Mouse (Mus musculus): Measurements from ENCODE around the gene Sulf2. TPM values are rescaled to one million over a fixed set of nuclear protein-coding genes. Genes with fewer than 3 reads are reported as not detected.

The Sulf2 gene
- polyA plus RNA-seq, 1 experiment from 2014 or later = 156 TPM

- H3K27ac ChIP-seq (ENCODE audit: low read depth, low read length) = no peak overlapping the region
- no peak overlapping the region for H3K4me3 ChIP-seq (ENCODE audit: low read depth, low read length)
- 14% methylated on average over 12 of the region's 12 CpGs for WGBS
- no peaks in the 10 kb centered on the region for H3K9me3 ChIP-seq (ENCODE audit: control insufficient read depth, low read length)
- H3K9ac ChIP-seq (ENCODE audit: low read length) = no peak overlapping the region
- peaks cover 33% of the 10 kb centered on the region for H3K4me1 ChIP-seq (ENCODE audit: control insufficient read depth, insufficient read depth, low read length)
- H3K4me2 ChIP-seq (ENCODE audit: low read depth) = no peak overlapping the region; the same call in 1 of the 2 replicates
- no peak for DNase-seq (ENCODE audit: low spot score)
- H3K27me3 ChIP-seq (ENCODE audit: control insufficient read depth, insufficient read depth, low read length) = no peaks in the 10 kb centered on the region
- ATAC-seq (ENCODE audit: insufficient read depth, low FRiP score, low TSS enrichment) = no peak
- H3K36me3 ChIP-seq (ENCODE audit: control insufficient read depth, insufficient read depth, low read length) = no peaks in the 10 kb centered on the region
These were observed 659 bp upstream of the Sulf2 start for GRCm38 (mm10) chr2:166156122-166156521.

- WGBS = under 1% methylated on average over 41 of the region's 95 CpGs
- no peaks in the 10 kb centered on the region for H3K36me3 ChIP-seq (ENCODE audit: control insufficient read depth, insufficient read depth, low read length)
- peak overlapping the region; percentile 82 for H3K4me3 ChIP-seq (ENCODE audit: low read depth, low read length)
- peak; percentile 62 for ATAC-seq (ENCODE audit: insufficient read depth, low FRiP score, low TSS enrichment)
- DNase-seq (ENCODE audit: low spot score) = peak; percentile 84
- peak overlapping the region; percentile 76 for H3K4me2 ChIP-seq (ENCODE audit: low read depth)
- H3K27ac ChIP-seq (ENCODE audit: low read depth, low read length) = peak overlapping the region; percentile 95
- no peaks in the 10 kb centered on the region for H3K9me3 ChIP-seq (ENCODE audit: control insufficient read depth, low read length)
- H3K27me3 ChIP-seq (ENCODE audit: control insufficient read depth, insufficient read depth, low read length) = no peaks in the 10 kb centered on the region
- peaks cover 36% of the 10 kb centered on the region for H3K4me1 ChIP-seq (ENCODE audit: control insufficient read depth, insufficient read depth, low read length)
- peak overlapping the region; percentile 96 for H3K9ac ChIP-seq (ENCODE audit: low read length)
These were observed 562 bp downstream of the Sulf2 start for GRCm38 (mm10) chr2:166154749-166155453.

- peak overlapping the region; percentile 82 for H3K4me3 ChIP-seq (ENCODE audit: low read depth, low read length)
- H3K27me3 ChIP-seq (ENCODE audit: control insufficient read depth, insufficient read depth, low read length) = no peaks in the 10 kb centered on the region
- WGBS = under 1% methylated on average over 51 of the region's 51 CpGs
- ATAC-seq (ENCODE audit: insufficient read depth, low FRiP score, low TSS enrichment) (peak; percentile 16; the same call in 1 of the 2 replicates), DNase-seq (ENCODE audit: low spot score) (peak; percentile 65)
- peak overlapping the region; percentile 76 for H3K4me2 ChIP-seq (ENCODE audit: low read depth)
- H3K27ac ChIP-seq (ENCODE audit: low read depth, low read length) = peak overlapping the region; percentile 95
- peak overlapping the region; percentile 96 for H3K9ac ChIP-seq (ENCODE audit: low read length)
- H3K4me1 ChIP-seq (ENCODE audit: control insufficient read depth, insufficient read depth, low read length) = peaks cover 44% of the 10 kb centered on the region
- H3K9me3 ChIP-seq (ENCODE audit: control insufficient read depth, low read length) = no peaks in the 10 kb centered on the region
- no peaks in the 10 kb centered on the region for H3K36me3 ChIP-seq (ENCODE audit: control insufficient read depth, insufficient read depth, low read length)
These were observed 1.4 kb downstream of the Sulf2 start for GRCm38 (mm10) chr2:166153891-166154711.

- peak overlapping the region; percentile 96 for H3K9ac ChIP-seq (ENCODE audit: low read length)
- no peaks in the 10 kb centered on the region for H3K36me3 ChIP-seq (ENCODE audit: control insufficient read depth, insufficient read depth, low read length)
- WGBS = 31% methylated on average over 3 of the region's 3 CpGs
- H3K4me2 ChIP-seq (ENCODE audit: low read depth) = peak overlapping the region; percentile 76
- H3K27me3 ChIP-seq (ENCODE audit: control insufficient read depth, insufficient read depth, low read length) = no peaks in the 10 kb centered on the region
- 0 out of 2 replicates have a peak overlapping the region, but pooled peaks have one; percentile 49 for H3K27ac ChIP-seq (ENCODE audit: low read depth, low read length)
- H3K4me3 ChIP-seq (ENCODE audit: low read depth, low read length) = peak overlapping the region; percentile 82
- no peak for DNase-seq (ENCODE audit: low spot score)
- no peak for ATAC-seq (ENCODE audit: insufficient read depth, low FRiP score, low TSS enrichment)
- H3K4me1 ChIP-seq (ENCODE audit: control insufficient read depth, insufficient read depth, low read length) = peaks cover 46% of the 10 kb centered on the region
- no peaks in the 10 kb centered on the region for H3K9me3 ChIP-seq (ENCODE audit: control insufficient read depth, low read length)
These were observed 2.1 kb downstream of the Sulf2 start for GRCm38 (mm10) chr2:166153399-166153793.

GRCm38 (mm10) chr2:166152734-166153398, 2.6 kb downstream of the Sulf2 start:
- DNase-seq (ENCODE audit: low spot score) = no peak
- no peaks in the 10 kb centered on the region for H3K27me3 ChIP-seq (ENCODE audit: control insufficient read depth, insufficient read depth, low read length)
- no peaks in the 10 kb centered on the region for H3K9me3 ChIP-seq (ENCODE audit: control insufficient read depth, low read length)
- H3K36me3 ChIP-seq (ENCODE audit: control insufficient read depth, insufficient read depth, low read length) = no peaks in the 10 kb centered on the region
- 59% methylated on average over 11 of the region's 11 CpGs for WGBS
- peak overlapping the region; percentile 16 for H3K9ac ChIP-seq (ENCODE audit: low read length)
- no peak overlapping the region for H3K27ac ChIP-seq (ENCODE audit: low read depth, low read length)
- no peak for ATAC-seq (ENCODE audit: insufficient read depth, low FRiP score, low TSS enrichment)
- H3K4me1 ChIP-seq (ENCODE audit: control insufficient read depth, insufficient read depth, low read length) = peaks cover 48% of the 10 kb centered on the region
- H3K4me2 ChIP-seq (ENCODE audit: low read depth) = peak overlapping the region; percentile 76
- peak overlapping the region; percentile 82 for H3K4me3 ChIP-seq (ENCODE audit: low read depth, low read length)

- H3K27me3 ChIP-seq (ENCODE audit: control insufficient read depth, insufficient read depth, low read length) = no peaks in the 10 kb centered on the region
- H3K36me3 ChIP-seq (ENCODE audit: control insufficient read depth, insufficient read depth, low read length) = no peaks in the 10 kb centered on the region
- peak overlapping the region; percentile 76 for H3K4me2 ChIP-seq (ENCODE audit: low read depth)
- 56% methylated on average over 19 of the region's 19 CpGs for WGBS
- 0 out of 2 replicates have a peak overlapping the region, but pooled peaks have one; percentile 20 for H3K27ac ChIP-seq (ENCODE audit: low read depth, low read length)
- H3K4me1 ChIP-seq (ENCODE audit: control insufficient read depth, insufficient read depth, low read length) = peaks cover 58% of the 10 kb centered on the region
- no peaks in the 10 kb centered on the region for H3K9me3 ChIP-seq (ENCODE audit: control insufficient read depth, low read length)
- H3K9ac ChIP-seq (ENCODE audit: low read length) = peak overlapping the region; percentile 18; the same call in 1 of the 2 replicates
- DNase-seq (ENCODE audit: low spot score) (peak; percentile 38), ATAC-seq (ENCODE audit: insufficient read depth, low FRiP score, low TSS enrichment) (no peak)
- H3K4me3 ChIP-seq (ENCODE audit: low read depth, low read length) = no peak overlapping the region
These were observed 3.7 kb downstream of the Sulf2 start for GRCm38 (mm10) chr2:166151510-166152473.

- no peak for ATAC-seq (ENCODE audit: insufficient read depth, low FRiP score, low TSS enrichment)
- no peak overlapping the region for H3K9ac ChIP-seq (ENCODE audit: low read length)
- H3K9me3 ChIP-seq (ENCODE audit: control insufficient read depth, low read length) = no peaks in the 10 kb centered on the region
- no peaks in the 10 kb centered on the region for H3K27me3 ChIP-seq (ENCODE audit: control insufficient read depth, insufficient read depth, low read length)
- H3K4me3 ChIP-seq (ENCODE audit: low read depth, low read length) = no peak overlapping the region
- no peak overlapping the region for H3K27ac ChIP-seq (ENCODE audit: low read depth, low read length)
- peaks cover 57% of the 10 kb centered on the region for H3K4me1 ChIP-seq (ENCODE audit: control insufficient read depth, insufficient read depth, low read length)
- no peak overlapping the region for H3K4me2 ChIP-seq (ENCODE audit: low read depth)
- no peak for DNase-seq (ENCODE audit: low spot score)
- 94% methylated on average over 5 of the region's 5 CpGs for WGBS
- H3K36me3 ChIP-seq (ENCODE audit: control insufficient read depth, insufficient read depth, low read length) = no peaks in the 10 kb centered on the region
These were observed 4.9 kb downstream of the Sulf2 start for GRCm38 (mm10) chr2:166150584-166150983.

- Histone ChIP-seq H3K4me2 (ENCODE audit: low read depth) (no peak overlapping the region), H3K4me3 (ENCODE audit: low read depth, low read length) (no peak overlapping the region), H3K9ac (ENCODE audit: low read length) (no peak overlapping the region), H3K27ac (ENCODE audit: low read depth, low read length) (0 out of 2 replicates have a peak overlapping the region, but pooled peaks have one; percentile 36), H3K27me3 (ENCODE audit: control insufficient read depth, insufficient read depth, low read length) (no peaks in the 10 kb centered on the region), H3K9me3 (ENCODE audit: control insufficient read depth, low read length) (no peaks in the 10 kb centered on the region), H3K4me1 (ENCODE audit: control insufficient read depth, insufficient read depth, low read length) (peaks cover 57% of the 10 kb centered on the region), H3K36me3 (ENCODE audit: control insufficient read depth, insufficient read depth, low read length) (no peaks in the 10 kb centered on the region)
- ATAC-seq (ENCODE audit: insufficient read depth, low FRiP score, low TSS enrichment) (no peak), DNase-seq (ENCODE audit: low spot score) (no peak)
- WGBS = 48% methylated on average over 8 of the region's 8 CpGs
These were observed 6.0 kb downstream of the Sulf2 start for GRCm38 (mm10) chr2:166149482-166149881.
